Mouse (Mus musculus): ENCODE results near the gene Faap20. TPM values are rescaled to one million over a fixed set of nuclear protein-coding genes. Genes with fewer than 3 reads are reported as not detected.

Gene Faap20
- polyA plus RNA-seq, 1 experiment from 2014 or later = 66.8 TPM

- Histone ChIP-seq H3K9ac (ENCODE audit: low read depth, low read length) (0 out of 2 replicates have a peak overlapping the region, but pooled peaks have one; percentile 12), H3K4me1 (ENCODE audit: control insufficient read depth, insufficient read depth, low read length) (peaks cover 48% of the 10 kb centered on the region), H3K4me3 (ENCODE audit: low read depth, low read length) (no peak overlapping the region), H3K27me3 (ENCODE audit: control insufficient read depth, insufficient read depth, low read length) (no peaks in the 10 kb centered on the region), H3K27ac (ENCODE audit: low read depth, low read length) (peak overlapping the region; percentile 100), H3K9me3 (replicated peaks; ENCODE audit: control insufficient read depth, low read length) (no peaks in the 10 kb centered on the region), H3K4me2 (no peak overlapping the region), H3K36me3 (ENCODE audit: control insufficient read depth, insufficient read depth, low read length) (no peaks in the 10 kb centered on the region)
- no peak for ATAC-seq (replicated peaks; ENCODE audit: insufficient number of reproducible peaks, low FRiP score, low TSS enrichment)
- 77% methylated on average over 12 of the region's 12 CpGs for WGBS (ENCODE audit: insufficient replicate concordance)
Measured at GRCm38 (mm10) chr4:155236737-155237385, 12.7 kb upstream of the Faap20 start.

GRCm38 (mm10) chr4:155238276-155238675, 11.3 kb upstream of the Faap20 start:
- H3K9ac ChIP-seq (ENCODE audit: low read depth, low read length) = no peak overlapping the region
- ATAC-seq (replicated peaks; ENCODE audit: insufficient number of reproducible peaks, low FRiP score, low TSS enrichment) = no peak
- WGBS (ENCODE audit: insufficient replicate concordance) = 84% methylated on average over 5 of the region's 5 CpGs
- no peaks in the 10 kb centered on the region for H3K27me3 ChIP-seq (ENCODE audit: control insufficient read depth, insufficient read depth, low read length)
- H3K4me3 ChIP-seq (ENCODE audit: low read depth, low read length) = no peak overlapping the region
- no peaks in the 10 kb centered on the region for H3K36me3 ChIP-seq (ENCODE audit: control insufficient read depth, insufficient read depth, low read length)
- no peaks in the 10 kb centered on the region for H3K9me3 ChIP-seq (replicated peaks; ENCODE audit: control insufficient read depth, low read length)
- no peak overlapping the region for H3K4me2 ChIP-seq
- peaks cover 50% of the 10 kb centered on the region for H3K4me1 ChIP-seq (ENCODE audit: control insufficient read depth, insufficient read depth, low read length)
- H3K27ac ChIP-seq (ENCODE audit: low read depth, low read length) = no peak overlapping the region

GRCm38 (mm10) chr4:155239494-155239893, 10.1 kb upstream of the Faap20 start:
- 61% methylated on average over 6 of the region's 6 CpGs for WGBS (ENCODE audit: insufficient replicate concordance)
- Histone ChIP-seq H3K9me3 (replicated peaks; ENCODE audit: control insufficient read depth, low read length) (no peaks in the 10 kb centered on the region), H3K4me1 (ENCODE audit: control insufficient read depth, insufficient read depth, low read length) (peaks cover 38% of the 10 kb centered on the region), H3K4me3 (ENCODE audit: low read depth, low read length) (no peak overlapping the region), H3K27me3 (ENCODE audit: control insufficient read depth, insufficient read depth, low read length) (no peaks in the 10 kb centered on the region), H3K4me2 (no peak overlapping the region), H3K36me3 (ENCODE audit: control insufficient read depth, insufficient read depth, low read length) (no peaks in the 10 kb centered on the region), H3K9ac (ENCODE audit: low read depth, low read length) (no peak overlapping the region), H3K27ac (ENCODE audit: low read depth, low read length) (no peak overlapping the region)
- ATAC-seq (replicated peaks; ENCODE audit: insufficient number of reproducible peaks, low FRiP score, low TSS enrichment) = no peak

GRCm38 (mm10) chr4:155241789-155242188, 7.8 kb upstream of the Faap20 start:
- Histone ChIP-seq H3K9ac (ENCODE audit: low read depth, low read length) (no peak overlapping the region), H3K9me3 (replicated peaks; ENCODE audit: control insufficient read depth, low read length) (no peaks in the 10 kb centered on the region), H3K4me3 (ENCODE audit: low read depth, low read length) (no peak overlapping the region), H3K4me1 (ENCODE audit: control insufficient read depth, insufficient read depth, low read length) (peaks cover 18% of the 10 kb centered on the region), H3K27ac (ENCODE audit: low read depth, low read length) (no peak overlapping the region), H3K36me3 (ENCODE audit: control insufficient read depth, insufficient read depth, low read length) (no peaks in the 10 kb centered on the region), H3K4me2 (no peak overlapping the region), H3K27me3 (ENCODE audit: control insufficient read depth, insufficient read depth, low read length) (no peaks in the 10 kb centered on the region)
- ATAC-seq (replicated peaks; ENCODE audit: insufficient number of reproducible peaks, low FRiP score, low TSS enrichment) = no peak
- 60% methylated on average over 9 of the region's 9 CpGs for WGBS (ENCODE audit: insufficient replicate concordance)

- 80% methylated on average over 5 of the region's 5 CpGs for WGBS (ENCODE audit: insufficient replicate concordance)
- no peak overlapping the region for H3K4me2 ChIP-seq
- peaks cover 13% of the 10 kb centered on the region; the same call in 1 of the 2 replicates for H3K4me1 ChIP-seq (ENCODE audit: control insufficient read depth, insufficient read depth, low read length)
- no peaks in the 10 kb centered on the region for H3K9me3 ChIP-seq (replicated peaks; ENCODE audit: control insufficient read depth, low read length)
- H3K27ac ChIP-seq (ENCODE audit: low read depth, low read length) = no peak overlapping the region
- H3K27me3 ChIP-seq (ENCODE audit: control insufficient read depth, insufficient read depth, low read length) = no peaks in the 10 kb centered on the region
- no peak overlapping the region for H3K9ac ChIP-seq (ENCODE audit: low read depth, low read length)
- ATAC-seq (replicated peaks; ENCODE audit: insufficient number of reproducible peaks, low FRiP score, low TSS enrichment) = no peak
- H3K36me3 ChIP-seq (ENCODE audit: control insufficient read depth, insufficient read depth, low read length) = no peaks in the 10 kb centered on the region
- no peak overlapping the region for H3K4me3 ChIP-seq (ENCODE audit: low read depth, low read length)
Measured at GRCm38 (mm10) chr4:155242292-155242691, 7.3 kb upstream of the Faap20 start.

- no peak for ATAC-seq (replicated peaks; ENCODE audit: insufficient number of reproducible peaks, low FRiP score, low TSS enrichment)
- 81% methylated on average over 12 of the region's 12 CpGs for WGBS (ENCODE audit: insufficient replicate concordance)
- no peaks in the 10 kb centered on the region for H3K36me3 ChIP-seq (ENCODE audit: control insufficient read depth, insufficient read depth, low read length)
- H3K4me1 ChIP-seq (ENCODE audit: control insufficient read depth, insufficient read depth, low read length) = peaks cover 11% of the 10 kb centered on the region; the same call in 1 of the 2 replicates
- H3K9ac ChIP-seq (ENCODE audit: low read depth, low read length) = no peak overlapping the region
- no peaks in the 10 kb centered on the region for H3K9me3 ChIP-seq (replicated peaks; ENCODE audit: control insufficient read depth, low read length)
- H3K27me3 ChIP-seq (ENCODE audit: control insufficient read depth, insufficient read depth, low read length) = no peaks in the 10 kb centered on the region
- H3K27ac ChIP-seq (ENCODE audit: low read depth, low read length) = no peak overlapping the region
- H3K4me2 ChIP-seq = no peak overlapping the region
- no peak overlapping the region for H3K4me3 ChIP-seq (ENCODE audit: low read depth, low read length)
Measured at GRCm38 (mm10) chr4:155243233-155243632, 6.4 kb upstream of the Faap20 start.

- Histone ChIP-seq H3K27me3 (ENCODE audit: control insufficient read depth, insufficient read depth, low read length) (no peaks in the 10 kb centered on the region), H3K4me1 (ENCODE audit: control insufficient read depth, insufficient read depth, low read length) (peaks cover 16% of the 10 kb centered on the region), H3K4me2 (no peak overlapping the region), H3K9me3 (replicated peaks; ENCODE audit: control insufficient read depth, low read length) (no peaks in the 10 kb centered on the region), H3K4me3 (ENCODE audit: low read depth, low read length) (no peak overlapping the region), H3K27ac (ENCODE audit: low read depth, low read length) (no peak overlapping the region), H3K36me3 (ENCODE audit: control insufficient read depth, insufficient read depth, low read length) (no peaks in the 10 kb centered on the region), H3K9ac (ENCODE audit: low read depth, low read length) (no peak overlapping the region)
- WGBS (ENCODE audit: insufficient replicate concordance) = 57% methylated on average over 6 of the region's 6 CpGs
- ATAC-seq (replicated peaks; ENCODE audit: insufficient number of reproducible peaks, low FRiP score, low TSS enrichment) = no peak
Measured at GRCm38 (mm10) chr4:155245770-155246492, 3.7 kb upstream of the Faap20 start.

- Histone ChIP-seq H3K9ac (ENCODE audit: low read depth, low read length) (no peak overlapping the region), H3K4me2 (no peak overlapping the region), H3K36me3 (ENCODE audit: control insufficient read depth, insufficient read depth, low read length) (no peaks in the 10 kb centered on the region), H3K4me1 (ENCODE audit: control insufficient read depth, insufficient read depth, low read length) (peaks cover 20% of the 10 kb centered on the region), H3K4me3 (ENCODE audit: low read depth, low read length) (no peak overlapping the region), H3K9me3 (replicated peaks; ENCODE audit: control insufficient read depth, low read length) (no peaks in the 10 kb centered on the region), H3K27ac (ENCODE audit: low read depth, low read length) (no peak overlapping the region), H3K27me3 (ENCODE audit: control insufficient read depth, insufficient read depth, low read length) (no peaks in the 10 kb centered on the region)
- 71% methylated on average over 12 of the region's 12 CpGs for WGBS (ENCODE audit: insufficient replicate concordance)
- no peak for ATAC-seq (replicated peaks; ENCODE audit: insufficient number of reproducible peaks, low FRiP score, low TSS enrichment)
Measured at GRCm38 (mm10) chr4:155246691-155247105, 2.9 kb upstream of the Faap20 start.
